Mouse (Mus musculus): ENCODE data around the gene Sult2b1. TPM values are rescaled to one million over a fixed set of nuclear protein-coding genes. Genes with fewer than 3 reads are reported as not detected.

Sult2b1 gene
- polyA plus RNA-seq, 1 experiment from 2014 or later: 6.6 TPM

DNA sequence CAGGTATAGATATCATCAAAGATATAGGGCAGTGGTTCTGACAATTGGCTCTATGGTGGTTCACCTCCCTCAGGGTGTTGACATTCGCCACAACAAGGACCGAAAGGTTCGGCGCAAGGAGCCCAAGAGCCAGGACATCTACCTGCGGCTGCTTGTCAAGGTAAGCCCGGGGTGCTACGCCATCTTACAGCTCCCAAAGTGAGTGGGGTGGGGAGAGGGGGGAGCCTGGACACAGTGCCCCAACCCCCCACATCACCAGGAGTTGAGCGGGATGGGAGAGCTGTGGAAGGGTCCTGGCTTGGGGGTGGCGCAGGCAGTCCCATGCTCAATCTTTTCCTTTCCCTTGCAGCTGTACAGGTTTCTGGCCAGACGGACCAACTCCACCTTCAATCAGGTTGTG lies 65.3 kb downstream of the Sult2b1 start:
- Histone ChIP-seq H3K27ac (ENCODE audit: low read depth, low read length) (no peak overlapping the region), H3K9ac (ENCODE audit: low read depth, low read length) (peak overlapping the region; percentile 52), H3K36me3 (ENCODE audit: control insufficient read depth, insufficient read depth, low read length) (peaks cover 24% of the 10 kb centered on the region), H3K4me3 (ENCODE audit: low read length) (peak overlapping the region; percentile 71), H3K4me2 (ENCODE audit: low read length) (peak overlapping the region; percentile 64), H3K4me1 (ENCODE audit: control insufficient read depth, insufficient read depth, low read depth, low read length) (peaks cover 39% of the 10 kb centered on the region), H3K9me3 (ENCODE audit: control insufficient read depth, low read length) (no peaks in the 10 kb centered on the region), H3K27me3 (replicated peaks; ENCODE audit: control insufficient read depth, insufficient read depth, low read length) (no peaks in the 10 kb centered on the region)
- WGBS: 86% methylated on average over 10 of the region's 10 CpGs
- ATAC-seq: no peak

DNA sequence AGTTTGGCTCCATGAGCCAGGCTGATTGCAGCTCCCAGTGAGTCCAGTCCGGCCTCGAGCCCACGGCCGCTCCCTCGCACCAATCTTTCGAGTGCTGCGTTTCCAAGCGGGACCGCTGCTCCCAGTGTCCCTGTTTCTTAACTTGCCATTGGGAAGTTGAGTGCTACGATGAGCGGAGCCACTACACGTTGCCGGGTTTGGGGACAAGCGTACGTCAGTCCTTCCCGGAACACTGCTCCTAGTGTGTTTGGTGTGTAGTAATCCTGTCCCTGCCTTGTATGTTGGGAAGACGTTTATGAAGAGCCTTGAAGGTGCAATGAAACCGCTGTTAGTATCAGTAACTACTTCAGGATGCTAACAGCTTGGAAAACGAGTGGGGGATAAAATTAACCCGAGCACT lies 66.1 kb downstream of the Sult2b1 start:
- WGBS: under 1% methylated on average over 20 of the region's 20 CpGs
- Histone ChIP-seq H3K9me3 (ENCODE audit: control insufficient read depth, low read length) (no peaks in the 10 kb centered on the region), H3K9ac (ENCODE audit: low read depth, low read length) (peak overlapping the region; percentile 80), H3K36me3 (ENCODE audit: control insufficient read depth, insufficient read depth, low read length) (peaks cover 21% of the 10 kb centered on the region), H3K27me3 (replicated peaks; ENCODE audit: control insufficient read depth, insufficient read depth, low read length) (no peaks in the 10 kb centered on the region), H3K4me1 (ENCODE audit: control insufficient read depth, insufficient read depth, low read depth, low read length) (peaks cover 42% of the 10 kb centered on the region), H3K4me3 (ENCODE audit: low read length) (peak overlapping the region; percentile 71), H3K4me2 (ENCODE audit: low read length) (peak overlapping the region; percentile 64), H3K27ac (ENCODE audit: low read depth, low read length) (peak overlapping the region; percentile 89)
- no peak for ATAC-seq

DNA sequence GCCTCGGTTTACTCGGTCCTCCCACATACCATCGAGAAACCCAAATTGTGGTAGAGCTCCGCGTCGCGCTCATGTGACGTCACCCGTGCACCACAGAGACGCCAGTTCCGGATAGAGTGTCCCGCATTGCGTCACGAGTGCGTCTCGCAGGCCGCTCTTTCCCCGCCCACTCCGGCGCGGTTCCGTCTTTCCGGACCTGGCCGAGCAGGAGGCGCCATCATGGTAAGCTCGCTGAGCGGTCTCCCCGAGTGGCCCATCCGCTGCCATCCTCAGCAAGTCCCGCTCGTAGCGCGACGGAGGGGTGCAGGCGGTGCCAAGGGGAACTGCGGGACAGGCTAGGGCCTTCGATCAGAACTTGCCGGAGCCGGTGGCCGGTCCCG lies 66.6 kb downstream of the Sult2b1 start, which contains the start of gene Sphk2:
Gene Sphk2 (minus strand): TSS at position 85 of the 380 bp plus-strand sequence.
- H3K36me3 ChIP-seq (ENCODE audit: control insufficient read depth, insufficient read depth, low read length): peaks cover 25% of the 10 kb centered on the region
- under 1% methylated on average over 41 of the region's 41 CpGs for WGBS
- peak within 1 kb of the TSS; percentile 92 for H3K27ac ChIP-seq (ENCODE audit: low read depth, low read length)
- peak within 1 kb of the TSS; percentile 71 for H3K4me3 ChIP-seq (ENCODE audit: low read length)
- H3K27me3 ChIP-seq (replicated peaks; ENCODE audit: control insufficient read depth, insufficient read depth, low read length): no peaks in the 10 kb centered on the region
- H3K4me2 ChIP-seq (ENCODE audit: low read length): peak within 1 kb of the TSS; percentile 87
- peak; percentile 81 for ATAC-seq
- peaks cover 42% of the 10 kb centered on the region for H3K4me1 ChIP-seq (ENCODE audit: control insufficient read depth, insufficient read depth, low read depth, low read length)
- no peaks in the 10 kb centered on the region for H3K9me3 ChIP-seq (ENCODE audit: control insufficient read depth, low read length)
- peak within 1 kb of the TSS; percentile 88 for H3K9ac ChIP-seq (ENCODE audit: low read depth, low read length)

DNA sequence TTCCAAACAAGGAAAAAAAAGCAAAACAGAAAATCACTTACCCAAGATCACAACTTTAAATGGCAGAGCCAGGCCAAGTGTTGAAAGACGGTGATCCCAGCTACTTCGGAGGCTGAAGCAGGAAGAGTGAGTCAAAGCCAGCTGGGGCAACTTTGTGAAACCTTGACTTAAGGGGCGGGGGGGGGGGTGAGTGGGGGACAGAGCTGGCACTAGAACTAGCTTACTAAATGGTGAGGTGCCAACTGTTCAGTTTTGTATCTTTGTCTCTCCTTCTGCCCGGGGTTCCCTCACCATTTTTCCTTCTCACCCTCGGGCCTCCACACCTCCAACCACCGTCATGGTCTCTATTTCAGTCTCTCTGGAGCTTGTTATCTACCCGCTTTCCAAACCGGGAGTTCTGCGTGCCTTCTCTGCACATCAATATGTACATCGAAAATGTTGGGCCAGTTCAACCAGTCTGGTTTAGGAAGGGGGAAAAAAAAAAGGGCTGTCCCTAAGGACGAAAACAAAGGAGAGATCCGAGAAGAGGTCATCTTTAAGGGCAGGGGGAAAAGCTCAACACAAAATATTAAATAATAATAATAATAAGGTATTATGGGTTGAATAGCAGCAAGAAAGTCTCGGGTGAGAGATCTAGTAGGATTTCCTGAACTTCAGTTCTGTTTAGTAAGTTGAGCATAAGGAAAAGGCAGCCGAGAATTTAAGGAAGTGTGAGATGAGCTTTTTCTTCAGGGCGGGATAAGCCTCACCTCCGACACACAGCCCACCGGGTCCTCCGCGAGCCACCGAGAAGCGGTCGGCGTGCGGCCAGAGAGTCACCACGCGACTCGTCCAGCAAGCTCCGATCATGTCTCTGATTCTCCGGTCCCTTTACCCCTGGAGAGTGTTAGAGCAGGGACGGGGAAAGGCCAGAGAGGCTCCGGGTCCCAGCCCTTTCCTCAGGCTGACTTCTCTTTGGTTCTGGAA lies 67.2 kb downstream of the Sult2b1 start:
- Histone ChIP-seq H3K27me3 (replicated peaks; ENCODE audit: control insufficient read depth, insufficient read depth, low read length) (no peaks in the 10 kb centered on the region), H3K9ac (ENCODE audit: low read depth, low read length) (peak overlapping the region; percentile 88), H3K36me3 (ENCODE audit: control insufficient read depth, insufficient read depth, low read length) (peaks cover 31% of the 10 kb centered on the region), H3K4me2 (ENCODE audit: low read length) (peak overlapping the region; percentile 87), H3K4me1 (ENCODE audit: control insufficient read depth, insufficient read depth, low read depth, low read length) (peaks cover 42% of the 10 kb centered on the region), H3K27ac (ENCODE audit: low read depth, low read length) (peak overlapping the region; percentile 92), H3K4me3 (ENCODE audit: low read length) (peak overlapping the region; percentile 71), H3K9me3 (ENCODE audit: control insufficient read depth, low read length) (no peaks in the 10 kb centered on the region)
- WGBS: 13% methylated on average over 31 of the region's 31 CpGs
- ATAC-seq: peak; percentile 27

DNA sequence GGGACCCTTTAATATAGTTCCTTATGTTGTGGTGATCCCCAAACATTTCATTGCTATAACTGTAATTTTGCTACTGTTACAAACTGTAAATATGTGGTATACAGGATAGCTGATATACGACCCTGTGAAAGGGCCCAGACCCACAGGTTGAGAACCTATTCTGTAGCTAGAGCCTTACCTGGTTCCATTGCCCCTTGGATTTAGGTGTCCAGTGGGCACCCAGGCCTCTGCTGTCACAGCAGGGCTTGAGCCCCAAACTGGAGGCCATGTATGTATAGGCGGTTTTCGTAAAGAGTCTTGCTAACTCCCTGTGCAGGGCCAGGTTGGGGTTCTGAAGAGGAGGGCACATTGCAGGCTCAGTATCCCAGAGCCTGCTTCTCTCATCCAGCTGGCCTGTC lies 68.0 kb downstream of the Sult2b1 start:
- Histone ChIP-seq H3K27ac (ENCODE audit: low read depth, low read length) (no peak overlapping the region), H3K4me1 (ENCODE audit: control insufficient read depth, insufficient read depth, low read depth, low read length) (peaks cover 42% of the 10 kb centered on the region), H3K9ac (ENCODE audit: low read depth, low read length) (no peak overlapping the region), H3K9me3 (ENCODE audit: control insufficient read depth, low read length) (no peaks in the 10 kb centered on the region), H3K4me3 (ENCODE audit: low read length) (no peak overlapping the region), H3K4me2 (ENCODE audit: low read length) (peak overlapping the region; percentile 87), H3K36me3 (ENCODE audit: control insufficient read depth, insufficient read depth, low read length) (peaks cover 36% of the 10 kb centered on the region), H3K27me3 (replicated peaks; ENCODE audit: control insufficient read depth, insufficient read depth, low read length) (no peaks in the 10 kb centered on the region)
- 90% methylated on average over 3 of the region's 3 CpGs for WGBS
- no peak for ATAC-seq

DNA sequence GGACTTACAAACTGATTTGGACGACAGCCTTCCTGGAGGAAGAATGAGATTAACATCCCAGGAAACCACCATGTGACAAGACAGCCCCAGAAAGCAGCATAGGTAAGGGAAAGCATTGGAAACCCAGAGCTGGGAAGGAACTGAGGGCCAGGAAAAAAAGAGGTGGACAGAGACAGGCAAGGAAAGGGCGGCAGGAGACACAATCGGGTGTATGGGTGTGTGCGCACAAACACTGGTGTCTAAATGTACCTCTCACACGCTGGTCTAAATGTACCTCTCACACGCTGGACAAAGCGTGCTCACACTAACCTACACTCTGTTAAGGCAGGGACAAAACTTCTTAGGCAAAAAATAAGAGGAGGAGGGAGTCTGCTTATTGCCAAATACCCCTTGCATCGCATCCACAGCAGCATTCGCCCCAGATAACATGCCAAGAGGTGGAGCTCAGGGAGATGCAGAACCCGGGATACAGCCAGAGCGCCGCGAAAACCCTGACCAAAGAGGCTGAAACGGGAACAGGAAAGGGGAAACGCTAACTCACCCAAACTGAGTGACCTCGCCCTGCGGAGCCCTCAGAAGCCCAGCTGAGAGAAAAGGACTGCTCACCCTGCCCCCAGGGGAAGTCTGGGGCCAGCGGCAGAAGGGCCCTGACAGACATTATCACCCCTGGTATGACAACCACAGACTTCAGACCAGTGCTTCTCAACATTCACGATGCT lies 68.6 kb downstream of the Sult2b1 start:
- Histone ChIP-seq H3K27ac (ENCODE audit: low read depth, low read length) (peak overlapping the region; percentile 55), H3K9ac (ENCODE audit: low read depth, low read length) (peak overlapping the region; percentile 39), H3K27me3 (replicated peaks; ENCODE audit: control insufficient read depth, insufficient read depth, low read length) (no peaks in the 10 kb centered on the region), H3K9me3 (ENCODE audit: control insufficient read depth, low read length) (no peaks in the 10 kb centered on the region), H3K4me3 (ENCODE audit: low read length) (peak overlapping the region; percentile 79), H3K4me2 (ENCODE audit: low read length) (peak overlapping the region; percentile 85), H3K36me3 (ENCODE audit: control insufficient read depth, insufficient read depth, low read length) (peaks cover 40% of the 10 kb centered on the region), H3K4me1 (ENCODE audit: control insufficient read depth, insufficient read depth, low read depth, low read length) (peaks cover 42% of the 10 kb centered on the region)
- WGBS: 86% methylated on average over 19 of the region's 19 CpGs
- no peak for ATAC-seq

DNA sequence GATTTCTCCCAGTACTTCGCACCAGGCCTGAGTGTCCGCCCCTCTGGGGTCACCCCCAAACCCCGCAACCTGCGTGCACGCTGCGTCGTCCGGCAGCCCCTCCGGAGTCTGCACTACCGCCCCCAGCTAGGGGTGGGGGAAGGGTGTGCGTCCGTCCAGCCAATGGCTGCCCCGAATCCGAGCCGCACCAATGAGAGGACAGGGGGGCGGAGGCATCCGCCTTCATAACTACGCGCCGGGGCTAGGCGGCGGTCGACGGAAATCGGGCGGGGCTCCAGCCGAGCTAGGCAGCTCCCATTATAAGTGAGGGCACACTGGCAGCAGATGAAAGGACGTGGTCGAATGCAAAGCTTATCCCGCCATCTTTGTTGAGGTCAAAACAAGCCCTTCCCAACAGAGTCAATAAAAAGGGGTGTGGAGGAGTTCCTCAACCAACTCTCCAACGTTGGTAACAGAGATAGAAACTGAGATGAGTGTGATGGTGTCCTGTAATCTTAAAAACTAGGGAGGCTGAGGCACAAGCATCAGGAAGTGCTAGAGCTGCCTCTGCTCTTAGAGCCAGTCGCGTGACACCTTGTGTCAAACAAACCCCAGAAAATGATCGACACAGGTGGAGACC lies 69.3 kb downstream of the Sult2b1 start, which contains the start of gene Rpl18:
Gene Rpl18 (plus strand): TSS at position 368 of the 619 bp plus-strand sequence.
- 8% methylated on average over 34 of the region's 34 CpGs for WGBS
- no peaks in the 10 kb centered on the region for H3K27me3 ChIP-seq (replicated peaks; ENCODE audit: control insufficient read depth, insufficient read depth, low read length)
- H3K4me3 ChIP-seq (ENCODE audit: low read length): peak within 1 kb of the TSS; percentile 79
- H3K36me3 ChIP-seq (ENCODE audit: control insufficient read depth, insufficient read depth, low read length): peaks cover 36% of the 10 kb centered on the region
- peaks cover 42% of the 10 kb centered on the region for H3K4me1 ChIP-seq (ENCODE audit: control insufficient read depth, insufficient read depth, low read depth, low read length)
- peak within 1 kb of the TSS; percentile 70 for H3K27ac ChIP-seq (ENCODE audit: low read depth, low read length)
- peak within 1 kb of the TSS; percentile 85 for H3K4me2 ChIP-seq (ENCODE audit: low read length)
- ATAC-seq: peak; percentile 93
- H3K9me3 ChIP-seq (ENCODE audit: control insufficient read depth, low read length): no peaks in the 10 kb centered on the region
- H3K9ac ChIP-seq (ENCODE audit: low read depth, low read length): peak within 1 kb of the TSS; percentile 85

DNA sequence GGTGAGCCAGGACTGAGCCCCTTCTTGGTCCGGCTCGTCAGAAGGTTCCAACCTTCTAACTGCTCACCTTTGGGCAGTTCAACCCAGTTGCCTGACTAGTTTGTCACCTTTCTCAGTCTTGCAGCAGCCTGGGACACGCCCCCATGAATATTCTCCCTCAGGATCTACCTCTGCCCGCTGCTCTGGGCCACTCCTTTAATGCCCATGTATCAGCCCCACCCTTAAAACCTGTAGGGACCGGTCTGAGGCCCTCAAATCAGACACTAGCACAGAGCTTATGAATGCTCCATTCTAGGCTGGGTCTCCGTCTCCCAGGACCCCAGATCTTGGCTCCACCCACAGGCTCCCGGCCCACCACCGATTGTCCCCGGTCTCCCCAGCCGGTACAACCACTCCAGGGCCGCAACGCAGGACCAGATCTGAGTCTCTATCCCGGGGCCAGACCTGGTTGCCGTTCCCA lies 69.8 kb downstream of the Sult2b1 start:
- H3K9ac ChIP-seq (ENCODE audit: low read depth, low read length): peak overlapping the region; percentile 85
- 10% methylated on average over 14 of the region's 14 CpGs for WGBS
- peak overlapping the region; percentile 70 for H3K27ac ChIP-seq (ENCODE audit: low read depth, low read length)
- H3K4me1 ChIP-seq (ENCODE audit: control insufficient read depth, insufficient read depth, low read depth, low read length): peaks cover 44% of the 10 kb centered on the region
- ATAC-seq: no peak
- peaks cover 32% of the 10 kb centered on the region for H3K36me3 ChIP-seq (ENCODE audit: control insufficient read depth, insufficient read depth, low read length)
- H3K4me2 ChIP-seq (ENCODE audit: low read length): peak overlapping the region; percentile 85
- no peaks in the 10 kb centered on the region for H3K9me3 ChIP-seq (ENCODE audit: control insufficient read depth, low read length)
- no peaks in the 10 kb centered on the region for H3K27me3 ChIP-seq (replicated peaks; ENCODE audit: control insufficient read depth, insufficient read depth, low read length)
- H3K4me3 ChIP-seq (ENCODE audit: low read length): peak overlapping the region; percentile 79

Data from hindbrain, embryonic 16.5 days (tissue).